Mouse (Mus musculus): Measurements from ENCODE around the gene Hipk1.
"Not testable (repeated sequence)": the region's sequence is repeated elsewhere in the genome, so short reads cannot be mapped to it uniquely, and the experiment has no call there.

Gene Hipk1

DNA sequence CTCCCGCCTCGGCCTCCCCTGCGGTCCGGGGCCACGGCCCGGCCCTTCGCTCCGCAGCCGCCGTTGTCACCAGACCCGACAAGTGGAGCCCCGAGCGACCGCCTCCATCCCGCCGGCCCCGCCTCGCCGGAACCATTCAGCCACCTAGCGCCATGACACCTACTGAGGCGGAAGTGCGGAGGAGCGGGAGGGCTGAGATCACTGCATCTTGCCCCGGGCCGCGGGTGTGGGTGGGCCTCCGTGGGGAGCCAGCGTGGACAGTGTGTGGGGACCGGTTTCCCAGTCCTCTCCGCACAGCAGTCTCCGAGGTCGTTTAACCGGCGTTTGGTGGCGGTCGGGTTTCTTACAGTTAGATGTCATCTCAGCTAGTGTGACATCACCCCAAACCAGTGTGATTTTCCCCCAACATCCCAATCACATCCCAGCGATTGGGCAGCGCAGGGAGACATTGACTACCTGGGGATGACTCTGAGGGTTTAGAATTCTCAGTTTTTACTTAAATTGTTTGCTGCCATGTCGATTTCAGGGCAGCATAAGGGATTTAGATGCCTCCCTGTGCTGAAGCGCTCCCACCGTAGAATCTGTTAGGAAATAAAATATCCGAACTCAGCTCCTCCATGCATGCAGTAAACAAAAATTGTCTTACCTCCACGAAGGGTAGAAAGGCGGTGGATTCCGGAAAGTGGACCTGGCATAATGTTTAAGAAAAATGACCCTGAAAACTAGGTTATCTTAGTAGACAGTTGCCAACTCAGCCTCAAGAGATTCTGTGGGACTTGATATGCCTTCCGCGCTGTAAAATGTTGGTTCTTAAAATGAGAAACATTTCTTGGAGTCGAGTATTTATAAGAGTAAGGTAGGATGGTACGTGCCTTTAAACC, at the start of gene Hipk1:
Gene Hipk1, minus strand, starts transcription at position 334 of the 881 bp plus-strand sequence.
- DNase-seq (ENCODE audit: low read depth, low spot score) = peak; percentile 82

DNA sequence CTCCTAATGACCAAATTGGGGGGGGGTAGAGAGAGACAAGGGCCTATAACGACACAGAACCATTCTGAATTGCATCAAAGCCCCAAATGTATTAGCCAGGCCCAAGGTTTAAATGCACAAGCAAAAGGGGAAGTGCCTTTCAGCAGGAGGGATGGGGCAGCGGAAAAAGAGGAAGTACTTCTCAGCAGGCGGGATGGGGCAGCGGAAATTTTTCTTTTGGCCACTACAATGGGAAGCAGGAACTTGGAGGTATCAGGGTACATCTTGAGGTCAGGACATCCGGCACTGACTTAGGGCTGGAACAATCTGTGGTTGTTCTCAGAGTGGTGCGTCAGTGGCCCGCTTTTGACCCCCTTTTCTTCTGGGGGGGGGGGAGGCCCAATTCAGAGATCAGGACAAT, 49.6 kb upstream of the Hipk1 start:
- DNase-seq (ENCODE audit: low read depth, low spot score) = not testable (repeated sequence)

DNA sequence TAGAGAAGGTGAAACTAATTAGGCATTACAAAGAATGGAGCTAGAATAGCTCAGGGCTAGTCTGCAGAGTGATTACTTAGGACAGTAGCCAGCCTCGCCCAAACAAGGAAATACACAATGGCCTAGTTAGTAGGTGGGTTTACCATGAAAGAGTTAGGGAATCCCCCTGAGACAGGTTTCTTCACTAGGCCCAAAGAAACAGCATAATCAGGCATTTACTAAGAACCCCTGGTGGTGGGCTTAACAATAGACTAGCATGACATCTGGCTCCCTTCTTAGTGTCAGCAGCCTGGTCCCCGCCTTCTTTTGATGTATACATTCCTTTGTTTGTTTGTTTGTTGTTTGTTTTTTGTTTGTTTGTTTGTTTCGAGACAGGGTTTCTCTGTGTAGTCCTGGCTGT, 48.8 kb upstream of the Hipk1 start:
- not testable (repeated sequence) for DNase-seq (ENCODE audit: low read depth, low spot score)

DNA sequence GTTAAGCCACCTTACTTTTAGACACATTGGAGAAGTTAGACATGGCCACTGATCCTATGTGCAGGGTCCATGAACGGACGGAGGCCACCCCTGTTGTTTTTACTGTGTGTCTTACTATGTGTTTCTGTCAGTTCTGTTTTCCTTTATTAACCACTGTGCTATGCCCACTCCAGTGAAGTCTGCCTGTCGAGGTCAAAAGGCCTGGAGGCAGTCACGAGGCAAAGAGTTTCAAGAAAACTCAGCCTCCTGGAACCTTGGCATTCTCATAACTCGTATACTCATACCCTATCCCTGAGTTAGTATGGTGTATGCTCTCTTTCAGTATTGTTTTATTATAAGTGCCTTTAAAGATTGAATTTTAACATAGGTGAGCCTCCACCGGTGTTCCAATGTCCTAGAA, 48.3 kb upstream of the Hipk1 start:
- no peak for DNase-seq (ENCODE audit: low read depth, low spot score)

DNA sequence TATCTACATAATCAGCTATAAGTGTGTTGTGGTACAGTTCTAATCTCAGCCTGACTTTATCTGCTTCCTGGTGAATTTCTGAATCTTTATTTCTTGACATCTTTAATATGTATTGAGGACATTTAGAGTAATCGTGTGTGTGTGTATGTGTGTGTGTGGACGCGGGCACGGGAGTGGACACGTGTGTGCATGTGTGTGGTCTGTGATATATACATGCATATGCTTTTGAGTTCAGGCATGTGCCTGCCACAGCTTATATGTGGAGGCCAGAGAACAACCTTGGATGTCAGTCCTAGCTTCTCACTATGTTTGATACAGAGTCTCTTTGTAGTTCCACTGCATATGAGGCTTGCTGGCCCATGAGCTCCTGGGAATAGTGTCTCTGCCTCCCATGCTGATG, 45.1 kb upstream of the Hipk1 start:
- DNase-seq (ENCODE audit: low read depth, low spot score) = no peak

DNA sequence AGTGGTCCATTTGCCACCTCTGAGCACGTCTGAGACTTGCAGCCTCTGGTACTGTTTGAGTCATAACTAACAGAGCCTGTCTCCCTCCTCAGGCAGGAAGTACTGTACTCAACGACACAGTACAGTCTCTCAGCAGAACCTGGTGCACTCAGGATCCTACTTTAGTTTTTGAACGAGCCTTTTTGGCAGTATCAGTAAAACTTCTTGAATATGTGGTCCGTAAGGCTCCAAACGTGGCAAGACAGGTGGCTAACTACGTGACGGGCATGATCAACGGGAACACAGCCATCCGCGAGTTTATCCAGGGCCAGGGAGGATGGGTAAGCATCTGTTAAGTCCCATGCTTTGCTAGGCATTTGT, 44.6 kb upstream of the Hipk1 start:
- no peak for DNase-seq (ENCODE audit: low read depth, low spot score)

DNA sequence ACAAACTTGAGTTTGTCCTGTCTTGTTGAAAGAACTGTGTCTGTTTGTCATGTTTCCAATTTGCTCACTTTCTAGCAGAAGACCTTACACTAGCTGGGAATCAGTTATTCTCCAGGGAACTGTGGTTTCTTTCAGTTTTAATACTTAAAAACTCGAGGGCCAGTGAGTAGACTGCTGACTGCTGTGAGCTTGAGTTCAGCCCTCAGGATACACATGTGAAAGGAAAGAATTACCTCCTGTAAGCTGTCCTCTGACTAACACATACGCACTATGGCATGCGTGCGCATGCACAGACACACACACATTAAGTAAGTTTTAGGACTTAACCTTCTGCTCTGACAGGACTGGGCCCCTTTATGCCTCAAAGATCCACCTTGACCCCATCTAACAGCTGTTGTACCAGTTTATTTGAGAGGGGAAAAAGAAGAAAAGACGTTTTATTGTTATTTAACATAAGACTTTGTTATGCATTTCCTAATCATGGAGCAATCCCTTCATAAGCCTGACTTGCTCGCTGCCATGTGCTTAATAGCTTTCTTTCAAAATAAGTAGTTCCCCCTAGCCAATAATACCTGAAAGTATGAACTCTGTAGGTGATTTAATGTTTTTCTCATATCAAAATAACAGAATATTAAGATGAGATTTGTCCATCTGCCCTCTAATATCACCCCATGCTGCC, 44.0 kb upstream of the Hipk1 start:
- no peak for DNase-seq (ENCODE audit: low read depth, low spot score)

DNA sequence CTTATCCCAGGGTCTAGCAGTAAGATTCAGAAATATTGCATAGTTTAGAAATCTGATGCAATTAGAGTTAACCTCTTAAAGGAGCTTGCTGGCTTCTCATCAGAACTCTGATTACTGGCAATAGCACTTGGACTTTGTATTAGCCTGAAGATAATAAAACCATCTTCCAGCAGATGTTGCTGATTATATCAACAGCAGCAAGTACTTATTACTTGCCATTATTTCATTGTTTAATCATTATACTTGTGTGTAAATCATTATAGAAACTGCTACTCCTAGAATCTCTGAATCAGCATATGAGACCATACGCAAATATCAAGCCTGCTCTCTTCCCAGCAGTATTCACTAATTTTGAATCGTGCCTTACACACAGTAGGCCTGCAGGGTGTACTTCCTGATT, 42.6 kb upstream of the Hipk1 start:
- no peak for DNase-seq (ENCODE audit: low read depth, low spot score)

DNA sequence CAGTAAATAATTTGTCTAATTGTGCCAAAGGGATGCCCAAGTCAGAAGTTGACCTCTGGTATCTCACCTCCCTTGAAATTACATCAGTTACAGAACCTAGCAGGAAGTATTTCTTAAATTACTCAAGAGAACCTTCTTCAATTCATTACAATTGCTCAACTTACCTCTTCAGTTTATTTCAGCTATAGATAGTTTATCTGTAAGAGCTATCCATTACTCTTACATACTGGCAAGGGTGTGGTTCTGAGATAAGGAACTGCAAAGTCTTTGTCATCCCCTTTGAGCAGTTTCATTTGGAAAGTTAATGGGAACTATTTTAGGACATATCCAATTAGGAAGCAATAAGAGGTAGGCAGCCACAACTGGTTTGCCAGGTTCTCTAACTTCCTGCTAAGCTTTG, 41.1 kb upstream of the Hipk1 start, which contains the start of gene Bcl2l15:
Gene Bcl2l15, plus strand, starts transcription at position 176 of the 400 bp plus-strand sequence.
- no peak for DNase-seq (ENCODE audit: low read depth, low spot score)

DNA sequence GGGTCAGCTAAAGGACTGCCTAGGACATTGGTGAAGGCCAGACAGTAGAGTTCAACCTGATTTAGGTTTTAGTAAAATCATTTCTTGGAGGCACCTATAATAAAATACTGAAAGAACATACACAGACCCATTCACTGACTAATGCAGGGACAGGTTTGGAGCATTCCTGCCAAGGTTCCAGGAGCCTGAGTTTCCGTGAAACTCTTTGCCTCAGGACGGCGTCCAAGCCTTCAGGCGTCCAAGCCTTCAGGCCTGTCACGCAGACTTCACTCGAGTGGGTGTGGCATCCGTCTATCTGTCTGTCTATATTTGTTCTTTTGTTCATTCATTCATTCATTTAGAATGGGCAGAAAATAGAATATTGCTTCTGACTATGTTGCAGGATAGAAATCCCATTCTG, 39.8 kb upstream of the Hipk1 start:
- DNase-seq (ENCODE audit: low read depth, low spot score) = no peak

DNA sequence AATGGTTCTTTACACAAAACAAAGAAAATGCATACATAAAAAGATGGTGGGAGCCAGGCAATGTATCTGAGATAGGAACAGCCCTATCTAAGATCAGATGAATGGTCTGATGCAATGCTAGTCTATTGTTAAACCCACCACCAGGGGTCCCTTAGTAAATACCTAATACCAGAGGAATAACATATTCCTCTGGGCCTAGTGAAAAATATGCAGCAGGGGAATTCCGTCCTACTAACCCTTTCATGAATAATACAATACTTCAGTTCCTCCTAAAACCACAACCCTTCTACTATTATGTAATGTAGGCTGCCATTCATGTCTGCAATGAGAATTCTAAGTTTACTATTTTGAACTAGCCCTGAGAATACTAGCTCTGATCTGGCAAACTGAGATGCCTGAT, 39.3 kb upstream of the Hipk1 start:
- DNase-seq (ENCODE audit: low read depth, low spot score) = not testable (repeated sequence)

DNA sequence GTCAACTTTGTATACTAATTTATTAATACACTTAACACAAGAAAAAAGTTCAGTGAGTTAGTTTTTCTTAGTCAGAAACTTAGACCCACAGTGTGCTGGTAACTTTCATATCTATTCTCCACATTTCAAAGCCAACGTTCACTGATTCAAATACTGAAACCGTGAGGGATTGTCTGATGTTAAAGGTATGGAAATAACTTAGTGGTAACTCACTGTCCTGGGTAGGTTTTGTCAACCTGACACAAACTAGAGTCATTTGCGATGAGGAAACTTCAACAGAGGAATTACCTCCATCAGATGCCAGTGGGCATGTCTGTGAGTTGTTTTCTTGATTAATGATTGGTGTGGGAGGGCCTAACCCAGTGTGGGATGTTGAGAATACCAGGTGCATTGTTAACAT, 37.7 kb upstream of the Hipk1 start:
- DNase-seq (ENCODE audit: low read depth, low spot score) = no peak

DNA sequence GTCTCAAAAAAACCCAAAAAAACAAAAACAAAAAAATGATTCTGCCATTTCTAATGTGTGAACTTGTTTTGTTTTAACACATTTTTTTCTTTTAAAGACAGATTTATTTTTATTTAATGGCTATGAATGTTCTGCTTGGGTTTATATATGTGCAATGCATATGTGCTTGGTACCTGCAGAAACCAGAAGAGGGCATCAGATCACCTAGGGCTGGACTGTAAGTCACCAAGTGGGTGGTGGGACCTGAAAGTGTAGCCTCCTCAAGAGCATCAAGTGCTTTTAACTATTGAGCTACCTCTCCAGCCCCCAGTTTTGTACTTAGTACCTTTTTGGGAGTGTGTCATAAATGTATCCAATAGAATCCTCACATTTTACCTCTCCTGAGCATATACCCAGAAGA, 36.2 kb upstream of the Hipk1 start:
- DNase-seq (ENCODE audit: low read depth, low spot score) = no peak

DNA sequence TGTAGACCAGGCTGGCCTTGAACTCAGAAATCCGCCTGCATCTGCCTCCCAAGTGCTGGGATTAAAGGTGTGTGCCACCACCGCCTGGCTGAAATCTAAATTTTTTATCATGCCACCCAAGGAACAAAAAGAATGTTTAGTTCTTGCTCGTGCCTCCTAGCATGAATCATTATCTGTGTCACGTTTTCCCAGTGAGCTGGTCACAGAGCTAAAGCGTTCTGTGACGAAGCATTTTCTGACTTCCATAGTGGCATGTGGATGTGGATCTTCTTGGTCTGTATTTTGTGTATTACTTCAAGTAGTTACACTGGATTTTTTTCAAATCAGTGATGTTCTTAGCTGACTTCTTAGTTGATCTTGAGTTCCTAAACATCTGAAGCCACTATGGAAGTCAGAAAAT, 19.6 kb upstream of the Hipk1 start:
- no peak for DNase-seq (ENCODE audit: low read depth, low spot score)

DNA sequence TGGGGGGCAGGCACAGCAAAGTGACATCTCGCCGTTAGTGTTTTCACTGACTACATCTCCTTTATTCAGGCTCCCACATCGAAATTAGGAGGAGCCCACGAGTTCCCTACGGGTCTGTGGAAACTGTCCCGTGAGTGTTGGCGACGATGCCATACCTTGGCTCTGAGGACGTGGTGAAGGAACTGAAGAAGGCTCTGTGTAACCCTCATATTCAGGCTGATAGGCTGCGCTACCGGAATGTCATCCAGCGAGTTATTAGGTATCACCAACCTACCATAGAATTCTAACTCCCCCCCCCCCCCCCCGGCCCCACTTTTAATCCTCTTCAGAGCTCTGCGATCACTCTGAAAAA, 18.4 kb upstream of the Hipk1 start:
- peak; percentile 3 for DNase-seq (ENCODE audit: low read depth, low spot score)

DNA sequence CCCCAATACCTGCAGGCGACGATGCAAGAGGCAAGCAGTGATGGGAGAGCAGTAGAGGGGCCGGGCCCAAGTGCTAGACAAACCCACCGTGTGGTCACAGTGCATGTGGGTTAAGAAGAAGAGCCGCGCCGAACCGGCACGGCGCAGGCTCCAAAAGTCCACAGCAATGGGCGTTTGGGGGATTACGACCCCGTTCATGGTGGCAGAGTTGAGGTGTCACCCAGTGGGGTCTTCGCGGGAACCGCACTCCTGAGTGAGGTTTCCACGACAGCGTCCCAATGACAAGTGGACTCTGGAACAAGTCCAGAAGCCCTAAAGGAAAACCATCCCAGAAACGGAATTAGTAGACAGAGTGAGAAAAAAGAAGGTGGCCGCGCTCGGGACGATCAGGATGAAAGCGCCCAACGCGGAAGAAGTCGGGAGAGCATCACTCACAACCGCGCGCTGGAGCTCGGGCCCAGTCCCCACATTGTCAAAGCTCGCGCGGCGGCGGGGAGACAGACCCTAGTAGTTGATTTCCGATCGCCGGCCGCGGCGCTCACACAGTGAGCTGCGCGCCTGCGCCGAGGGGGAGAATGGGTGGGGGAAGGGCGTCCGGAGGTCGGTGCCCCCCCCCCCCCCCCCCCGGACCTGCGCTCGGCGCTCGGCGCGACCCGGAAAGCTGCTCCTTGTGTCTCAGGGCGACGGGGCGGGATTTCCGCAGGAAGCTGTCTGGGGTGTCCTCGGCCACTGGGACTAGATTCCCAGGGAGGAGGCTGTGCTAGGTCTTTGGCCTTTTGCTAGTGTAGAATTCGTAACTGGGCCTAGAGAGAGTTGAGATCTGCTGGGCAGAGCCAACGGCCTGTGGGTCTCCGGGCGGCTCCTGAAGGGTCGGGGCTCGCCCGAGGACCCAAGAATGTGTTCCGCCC, 17.8 kb upstream of the Hipk1 start, which contains the start of the genes Dclre1b, Ap4b1 and Gm43064:
Gene Dclre1b, minus strand, starts transcription at position 554 of the 908 bp plus-strand sequence.
Gene Ap4b1, plus strand, starts transcription at position 630 of the 908 bp plus-strand sequence.
Gene Gm43064, plus strand, starts transcription at position 683 of the 908 bp plus-strand sequence.
- peak; percentile 92 for DNase-seq (ENCODE audit: low read depth, low spot score)

DNA sequence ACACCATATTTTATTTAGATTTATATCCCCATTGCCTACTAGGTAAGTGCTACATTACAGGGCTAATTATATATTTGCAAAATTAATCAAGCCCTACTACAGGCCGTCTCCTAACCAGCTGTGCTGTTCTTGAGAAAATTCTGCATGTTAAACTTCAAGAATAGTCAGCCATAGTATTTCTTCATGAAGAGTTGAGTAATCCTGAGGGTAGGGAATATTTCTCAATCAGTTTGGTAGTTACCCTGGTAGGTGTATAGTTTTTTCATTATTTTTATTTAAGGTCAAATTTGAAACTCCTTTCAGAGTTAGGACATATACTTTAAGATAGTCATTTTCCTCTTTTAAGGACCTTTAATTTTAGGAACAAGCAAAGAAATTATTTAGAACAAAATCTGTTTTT, 14.3 kb upstream of the Hipk1 start:
- no peak for DNase-seq (ENCODE audit: low read depth, low spot score)

DNA sequence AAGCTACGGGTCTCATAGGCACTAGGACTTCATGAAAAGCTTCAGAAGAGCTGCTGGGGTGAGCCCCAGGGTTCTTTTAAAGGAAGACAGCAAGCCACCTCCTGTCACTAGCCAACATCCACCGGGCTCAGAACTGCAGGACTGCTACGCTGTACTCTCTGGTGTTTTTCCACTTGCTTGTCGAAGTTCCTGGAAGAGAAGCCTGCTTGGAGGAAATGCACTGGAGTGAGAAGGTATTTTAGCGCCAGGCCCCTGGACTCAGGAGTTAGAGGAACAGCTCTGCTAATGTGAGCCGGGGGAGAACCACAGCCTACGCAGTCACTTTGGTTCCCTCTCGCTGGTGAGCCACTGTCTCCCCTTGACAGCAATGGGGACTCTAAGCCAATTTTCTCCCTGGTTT, 11.5 kb upstream of the Hipk1 start:
- DNase-seq (ENCODE audit: low read depth, low spot score) = no peak

DNA sequence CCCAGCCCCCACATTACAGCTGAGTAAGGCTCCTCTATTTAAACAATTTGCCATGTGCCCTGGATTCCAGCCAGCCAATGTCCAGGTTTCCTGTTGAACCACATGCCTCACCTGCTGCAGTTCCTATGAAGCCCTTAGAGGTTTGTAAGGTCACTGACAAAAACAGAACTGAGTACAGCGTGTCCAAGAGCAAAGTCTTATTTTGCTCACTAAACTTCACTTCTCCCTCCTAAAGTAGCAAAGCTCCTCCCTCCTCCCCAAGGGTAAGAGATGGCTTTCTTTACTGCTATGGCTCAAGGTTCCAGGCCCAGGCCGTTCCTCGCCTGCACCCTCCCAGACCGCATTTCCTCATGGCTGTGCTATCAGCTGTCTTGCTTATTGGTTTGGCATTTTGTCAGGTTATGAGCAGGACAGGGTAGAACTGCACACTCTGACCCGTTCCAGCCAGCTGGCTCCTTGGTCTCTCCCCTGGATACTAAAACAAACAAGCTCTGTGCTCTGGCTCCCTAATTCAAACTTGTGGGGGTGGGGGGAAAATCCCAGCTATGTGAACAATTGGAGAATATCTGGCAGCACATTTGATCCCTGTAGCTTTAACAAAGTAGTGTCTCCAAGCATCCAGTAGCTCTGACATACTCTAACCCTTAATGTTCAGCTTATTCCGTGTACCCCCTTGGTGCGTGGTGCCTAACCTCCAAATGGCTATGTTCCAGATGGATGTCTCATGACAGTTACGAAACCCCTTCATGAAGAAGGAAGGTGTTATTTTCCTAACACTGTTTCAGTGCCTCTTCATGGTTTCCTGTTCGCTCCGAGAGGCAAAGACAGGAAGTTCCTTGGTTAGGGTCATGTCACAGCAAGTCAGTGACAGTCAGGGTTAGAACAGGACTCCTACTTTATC, 10.5 kb upstream of the Hipk1 start:
- DNase-seq (ENCODE audit: low read depth, low spot score) = no peak

DNA sequence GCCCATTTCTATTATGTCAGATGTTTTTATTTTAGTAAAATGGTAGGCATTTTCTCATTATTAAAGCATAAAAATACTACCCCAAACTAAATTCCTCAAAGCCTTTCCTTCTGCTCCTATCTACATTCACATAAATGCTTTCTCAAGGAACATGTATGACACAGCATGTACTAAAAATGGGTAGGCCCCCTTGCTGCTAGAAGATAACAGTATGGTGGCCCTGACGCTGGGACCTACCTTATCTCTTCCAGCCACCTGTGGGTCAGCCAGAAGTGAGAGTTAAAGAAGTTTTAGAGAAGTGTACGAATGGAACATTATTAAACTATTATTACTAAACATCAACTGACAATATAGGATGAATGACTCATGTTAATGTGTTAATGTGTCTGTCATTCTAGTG, 8.1 kb upstream of the Hipk1 start:
- no peak for DNase-seq (ENCODE audit: low read depth, low spot score)

DNA sequence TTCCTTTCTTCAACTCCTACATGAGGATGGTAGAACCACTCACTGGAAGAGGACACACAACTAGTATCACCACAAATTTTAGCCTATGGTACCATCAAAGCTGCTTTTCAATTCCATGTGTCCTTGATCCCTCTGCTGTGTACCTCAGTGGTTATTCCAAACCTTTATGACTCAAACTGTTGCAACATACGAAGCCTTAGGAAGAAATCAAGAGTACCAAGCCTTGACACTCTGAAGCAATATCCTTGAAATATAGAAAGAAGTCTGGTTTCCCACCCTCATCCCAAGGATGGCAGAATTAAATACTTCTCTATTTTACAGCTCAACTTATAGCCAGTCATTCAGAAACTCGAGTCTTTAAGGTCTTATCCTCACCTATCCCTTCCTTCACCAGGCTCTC, 5.0 kb upstream of the Hipk1 start:
- DNase-seq (ENCODE audit: low read depth, low spot score) = no peak

All from forelimb bud, embryonic 11.5 days (tissue).